Mouse (Mus musculus) forebrain, embryonic 15.5 days (tissue): ENCODE measurements around the gene Epx. TPM values are rescaled to one million over a fixed set of nuclear protein-coding genes. Genes with fewer than 3 reads are reported as not detected.
"Not testable (repeated sequence)": the region's sequence is repeated elsewhere in the genome, so short reads cannot be mapped to it uniquely, and the experiment has no call there.

ENCODE experiments used
- ATAC-seq: fragments of 200-750 bp; cut with Nextera tagmentation; replicated peaks from 2 replicates; pipeline ENCODE4 v1.8.0; 2017; ENCODE audit warnings: mild to moderate bottlenecking, moderate TSS enrichment, moderate library complexity
- H3K27ac ChIP-seq: fragments of 300-500 bp; sonication (generic); replicated peaks from 2 replicates; pipeline ENCODE4 v1.5.1; 2015; ENCODE audit warnings: mild to moderate bottlenecking, inconsistent platforms
- H3K27me3 ChIP-seq: fragments of 300-500 bp; sonication (generic); 2 replicates; pipeline ENCODE4 v1.6.1; 2015; ENCODE audit warnings: inconsistent platforms
- H3K36me3 ChIP-seq: fragments of 300-500 bp; sonication (generic); 2 replicates; pipeline ENCODE4 v1.6.1; 2015; ENCODE audit warnings: mild to moderate bottlenecking, inconsistent platforms
- H3K4me1 ChIP-seq: fragments of 300-500 bp; sonication (generic); 2 replicates; pipeline ENCODE4 v1.6.1; 2015; ENCODE audit warnings: inconsistent platforms
- H3K4me2 ChIP-seq: fragments of 300-500 bp; sonication (generic); replicated peaks from 2 replicates; pipeline ENCODE4 v1.6.1; 2015; ENCODE audit warnings: mild to moderate bottlenecking, inconsistent platforms
- H3K4me3 ChIP-seq: fragments of 300-500 bp; sonication (generic); 2 replicates; pipeline ENCODE4 v1.5.1; 2015; ENCODE audit warnings: mild to moderate bottlenecking, inconsistent platforms
- H3K9ac ChIP-seq: fragments of 300-500 bp; sonication (generic); replicated peaks from 2 replicates; pipeline ENCODE4 v1.6.1; 2015; ENCODE audit warnings: mild to moderate bottlenecking, inconsistent platforms
- H3K9me3 ChIP-seq: fragments of 300-500 bp; sonication (generic); 2 replicates; pipeline ENCODE4 v1.6.1; 2016; ENCODE audit warnings: inconsistent platforms
- WGBS: fragments of 180-500 bp; shearing (Covaris S2); methylation state at CpG from one replicate; pipeline ENCODE4 v1.1.7; 2015; ENCODE audit warnings: mixed read lengths; 5-methylcytosine and 5-hydroxymethylcytosine counted together
- polyA plus RNA-seq: library from polyadenylated mRNA; unstranded; fragments of >200 nt; fragmentation: Nextera tagmentation; extraction: Ambion mirVana; gene quantifications from 2 replicates; pipeline ENCODE4 v1.2.1, GENCODE M21; 2015

Epx gene
- polyA plus RNA-seq, 1 experiment from 2014 or later, result 0.09 TPM

DNA sequence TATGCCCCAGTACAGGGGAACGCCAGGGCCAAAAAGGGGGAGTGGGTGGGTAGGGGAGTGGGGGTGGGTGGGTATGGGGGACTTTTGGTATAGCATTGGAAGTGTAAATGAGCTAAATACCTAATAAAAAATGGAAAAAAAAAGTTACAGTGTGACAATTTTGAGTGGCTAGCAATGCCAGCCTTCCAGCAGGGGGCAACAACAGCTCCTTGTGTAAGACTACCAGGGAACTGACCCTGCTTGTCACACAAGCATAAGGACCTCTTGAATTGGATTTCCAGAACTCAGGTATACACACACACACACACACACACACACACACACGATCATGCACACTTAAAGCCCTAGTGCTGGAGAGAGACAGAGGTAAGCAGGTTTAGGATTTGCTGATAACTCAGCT, 8.4 kb downstream of the Epx start:
- not testable (repeated sequence) for H3K9ac ChIP-seq, H3K4me3 ChIP-seq, H3K27me3 ChIP-seq, H3K36me3 ChIP-seq, H3K4me2 ChIP-seq, H3K9me3 ChIP-seq, ATAC-seq, H3K27ac ChIP-seq, H3K4me1 ChIP-seq
- 93% methylated on average over 1 of the region's 2 CpGs for WGBS

- Histone ChIP-seq H3K4me2 (no peak overlapping the region), H3K9ac (no peak overlapping the region), H3K9me3 (no peaks in the 10 kb centered on the region), H3K27ac (no peak overlapping the region), H3K4me1 (no peaks in the 10 kb centered on the region), H3K4me3 (no peak overlapping the region), H3K36me3 (peaks cover 3% of the 10 kb centered on the region; the same call in 1 of the 2 replicates), H3K27me3 (no peaks in the 10 kb centered on the region)
- ATAC-seq, result no peak
- 96% methylated on average over 13 of the region's 13 CpGs for WGBS
These were observed 12.5 kb downstream of the Epx start for GRCm38 (mm10) chr11:87862805-87863204.

DNA sequence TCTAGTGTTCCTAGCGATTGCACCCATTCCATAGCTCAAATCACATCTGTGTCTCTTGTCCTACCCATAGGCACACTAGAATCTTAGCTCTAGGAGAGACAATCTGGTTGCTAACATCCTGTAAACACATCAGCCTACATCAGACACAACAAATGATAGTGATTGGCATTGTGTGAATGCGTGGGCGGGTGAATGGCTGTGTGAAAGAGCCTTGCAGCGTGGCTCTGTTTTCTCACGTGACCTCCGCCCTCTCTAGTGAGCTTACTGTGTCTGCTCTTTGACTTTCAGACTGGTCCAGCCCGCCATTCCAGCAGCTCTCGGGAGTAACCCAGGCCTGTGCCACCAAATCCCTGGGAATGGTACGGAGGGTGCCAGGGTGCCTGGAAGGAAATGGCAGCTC, 14.9 kb downstream of the Epx start:
- H3K9me3 ChIP-seq, result no peaks in the 10 kb centered on the region
- WGBS, result 80% methylated on average over 9 of the region's 9 CpGs
- ATAC-seq, result no peak
- no peaks in the 10 kb centered on the region for H3K27me3 ChIP-seq
- H3K4me1 ChIP-seq, result no peaks in the 10 kb centered on the region
- no peak overlapping the region for H3K4me3 ChIP-seq
- peaks cover 3% of the 10 kb centered on the region; the same call in 1 of the 2 replicates for H3K36me3 ChIP-seq
- no peak overlapping the region for H3K27ac ChIP-seq
- no peak overlapping the region for H3K9ac ChIP-seq
- no peak overlapping the region for H3K4me2 ChIP-seq

- H3K4me1 ChIP-seq, result no peaks in the 10 kb centered on the region
- H3K27ac ChIP-seq, result no peak overlapping the region
- no peak overlapping the region for H3K4me3 ChIP-seq
- no peaks in the 10 kb centered on the region for H3K9me3 ChIP-seq
- no peak for ATAC-seq
- no peaks in the 10 kb centered on the region for H3K27me3 ChIP-seq
- WGBS, result 89% methylated on average over 11 of the region's 11 CpGs
- H3K9ac ChIP-seq, result no peak overlapping the region
- no peak overlapping the region for H3K4me2 ChIP-seq
- peaks cover 3% of the 10 kb centered on the region; the same call in 1 of the 2 replicates for H3K36me3 ChIP-seq
These were observed 16.1 kb downstream of the Epx start for GRCm38 (mm10) chr11:87859273-87859672.

- no peak for ATAC-seq
- no peak overlapping the region for H3K4me3 ChIP-seq
- no peaks in the 10 kb centered on the region for H3K27me3 ChIP-seq
- H3K27ac ChIP-seq, result no peak overlapping the region
- H3K9me3 ChIP-seq, result no peaks in the 10 kb centered on the region
- no peak overlapping the region for H3K9ac ChIP-seq
- H3K4me2 ChIP-seq, result no peak overlapping the region
- peaks cover 11% of the 10 kb centered on the region for H3K4me1 ChIP-seq
- 89% methylated on average over 7 of the region's 7 CpGs for WGBS
- no peaks in the 10 kb centered on the region for H3K36me3 ChIP-seq
These were observed 20.8 kb downstream of the Epx start for GRCm38 (mm10) chr11:87854550-87854949.

GRCm38 (mm10) chr11:87853597-87853954, 21.8 kb downstream of the Epx start:
- Histone ChIP-seq H3K4me1 (peaks cover 11% of the 10 kb centered on the region), H3K27me3 (no peaks in the 10 kb centered on the region), H3K9me3 (no peaks in the 10 kb centered on the region), H3K4me3 (peak overlapping the region; percentile 59), H3K27ac (peak overlapping the region; percentile 83), H3K36me3 (no peaks in the 10 kb centered on the region), H3K4me2 (peak overlapping the region; percentile 84), H3K9ac (peak overlapping the region; percentile 61)
- 32% methylated on average over 8 of the region's 8 CpGs for WGBS
- ATAC-seq, result peak; percentile 47; the same call in 1 of the 2 replicates

DNA sequence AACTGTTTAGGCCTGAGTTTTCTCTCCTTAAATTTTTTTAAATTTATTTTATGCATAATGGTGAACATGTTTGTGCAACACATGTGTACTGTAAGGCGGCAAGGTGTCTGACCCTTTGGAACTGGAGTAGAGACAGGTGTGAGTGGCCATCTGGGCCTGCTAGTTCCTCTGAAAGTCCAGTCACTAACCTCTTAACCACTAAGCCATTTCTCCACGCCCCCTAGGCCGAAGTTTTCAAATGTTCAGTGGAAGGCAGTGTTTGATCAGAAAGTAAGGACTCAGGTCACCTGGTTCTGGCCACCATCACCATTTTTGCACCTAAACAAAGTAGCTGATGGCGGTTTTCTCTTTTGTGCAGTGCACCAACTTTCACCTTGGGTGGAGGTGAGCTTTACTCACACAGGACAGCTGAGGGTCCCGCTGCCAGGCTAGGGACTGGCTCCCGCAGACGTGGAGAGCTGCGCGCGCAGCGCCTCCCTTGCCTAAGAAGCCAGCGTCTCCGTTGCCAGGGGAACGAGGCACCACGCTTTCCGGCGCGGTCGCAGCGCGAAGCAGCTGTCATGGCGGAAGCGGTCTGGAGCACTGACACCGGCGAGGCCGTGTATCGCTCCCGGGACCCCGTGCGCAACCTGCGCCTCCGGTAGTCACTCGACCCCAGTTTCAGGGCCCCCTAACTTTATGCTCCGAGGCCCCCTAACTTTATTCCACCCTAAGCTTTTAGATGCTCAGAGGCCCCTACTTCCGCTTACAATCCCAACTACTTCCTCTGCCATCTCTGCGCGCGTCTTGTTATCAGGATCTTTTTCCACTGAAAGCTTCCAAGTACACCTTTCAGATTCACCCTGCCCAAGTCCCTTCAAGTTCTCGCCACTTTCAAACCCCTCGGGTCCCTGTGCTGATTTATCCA, 22.4 kb downstream of the Epx start, which contains the start of gene Mks1:
Gene Mks1 (plus strand): TSS at position 526 of the 907 bp plus-strand sequence.
- no peaks in the 10 kb centered on the region for H3K36me3 ChIP-seq
- WGBS, result 4% methylated on average over 40 of the region's 40 CpGs

GRCm38 (mm10) chr11:87847884-87848283, 27.5 kb downstream of the Epx start:
- H3K4me1 ChIP-seq, result peaks cover 3% of the 10 kb centered on the region
- no peak overlapping the region for H3K9ac ChIP-seq
- H3K27ac ChIP-seq, result no peak overlapping the region
- no peak overlapping the region for H3K4me2 ChIP-seq
- H3K36me3 ChIP-seq, result no peaks in the 10 kb centered on the region
- H3K9me3 ChIP-seq, result no peaks in the 10 kb centered on the region
- 69% methylated on average over 6 of the region's 6 CpGs for WGBS
- no peaks in the 10 kb centered on the region for H3K27me3 ChIP-seq
- no peak for ATAC-seq
- H3K4me3 ChIP-seq, result no peak overlapping the region

More for the DNA sequence above, 22.4 kb downstream of the Epx start, which contains the start of gene Mks1:
- Histone ChIP-seq H3K27ac (peak within 1 kb of the TSS; percentile 83), H3K9me3 (no peaks in the 10 kb centered on the region), H3K4me2 (peak within 1 kb of the TSS; percentile 84), H3K4me1 (peaks cover 11% of the 10 kb centered on the region), H3K9ac (peak within 1 kb of the TSS; percentile 61), H3K4me3 (peak within 1 kb of the TSS; percentile 59), H3K27me3 (no peaks in the 10 kb centered on the region)
- ATAC-seq, result peak; percentile 98

- Histone ChIP-seq H3K27me3 (no peaks in the 10 kb centered on the region), H3K9ac (no peak overlapping the region), H3K4me2 (no peak overlapping the region), H3K36me3 (no peaks in the 10 kb centered on the region), H3K4me1 (no peaks in the 10 kb centered on the region), H3K27ac (no peak overlapping the region), H3K9me3 (no peaks in the 10 kb centered on the region), H3K4me3 (no peak overlapping the region)
- WGBS, result 84% methylated on average over 12 of the region's 12 CpGs
- ATAC-seq, result no peak
These were observed 28.3 kb downstream of the Epx start for GRCm38 (mm10) chr11:87846968-87847600.

GRCm38 (mm10) chr11:87841436-87841835, 33.9 kb downstream of the Epx start:
- Histone ChIP-seq H3K36me3 (no peaks in the 10 kb centered on the region), H3K27ac (no peak overlapping the region), H3K4me1 (no peaks in the 10 kb centered on the region), H3K4me2 (no peak overlapping the region), H3K27me3 (no peaks in the 10 kb centered on the region), H3K9ac (no peak overlapping the region), H3K9me3 (no peaks in the 10 kb centered on the region), H3K4me3 (no peak overlapping the region)
- no peak for ATAC-seq
- 80% methylated on average over 3 of the region's 3 CpGs for WGBS

- H3K36me3 ChIP-seq, result no peaks in the 10 kb centered on the region
- no peak overlapping the region for H3K27ac ChIP-seq
- H3K4me3 ChIP-seq, result no peak overlapping the region
- H3K4me1 ChIP-seq, result no peaks in the 10 kb centered on the region
- H3K4me2 ChIP-seq, result no peak overlapping the region
- WGBS, result 86% methylated on average over 8 of the region's 8 CpGs
- no peak for ATAC-seq
- H3K9ac ChIP-seq, result no peak overlapping the region
- H3K9me3 ChIP-seq, result no peaks in the 10 kb centered on the region
- H3K27me3 ChIP-seq, result no peaks in the 10 kb centered on the region
These were observed 34.7 kb downstream of the Epx start for GRCm38 (mm10) chr11:87840676-87841075.

DNA sequence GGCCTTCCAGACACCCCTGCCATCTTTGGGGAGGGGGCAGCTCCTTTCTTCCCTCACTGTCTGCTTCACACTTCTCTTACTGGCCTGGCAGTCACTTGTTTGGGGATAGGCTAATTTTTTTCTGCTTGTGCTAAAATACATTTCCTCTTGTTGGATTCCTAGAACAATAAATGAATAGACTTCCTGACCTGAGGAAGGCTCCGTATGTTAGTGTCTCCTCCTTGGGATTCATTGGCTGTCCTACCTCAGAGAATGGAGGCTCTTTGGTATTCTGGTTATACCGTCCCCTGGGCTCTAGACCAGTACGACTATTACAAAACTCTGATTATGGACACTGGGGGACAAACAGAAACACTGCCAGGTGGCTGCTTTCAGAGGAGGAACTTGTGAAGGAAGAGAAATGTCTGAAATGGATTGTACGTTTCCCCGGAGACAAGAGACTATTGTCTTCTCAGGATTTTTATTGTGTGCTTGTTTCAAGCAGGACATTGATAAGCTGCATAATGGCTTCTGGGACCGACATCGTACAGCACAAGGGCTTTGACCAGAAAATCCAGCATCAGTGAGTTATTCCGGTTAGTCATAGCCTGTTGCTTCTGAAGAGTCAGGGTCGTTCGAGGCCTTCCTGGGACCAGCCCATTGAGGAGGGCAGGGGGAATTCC, 47.0 kb downstream of the Epx start, which contains the start of gene Lpo:
Gene Lpo (minus strand): TSS at position 51 of the 662 bp plus-strand sequence.
- Histone ChIP-seq H3K27ac (no peak within 1 kb of the TSS), H3K27me3 (no peaks in the 10 kb centered on the region), H3K4me1 (peaks cover 5% of the 10 kb centered on the region), H3K4me2 (no peak within 1 kb of the TSS), H3K9me3 (no peaks in the 10 kb centered on the region), H3K9ac (no peak within 1 kb of the TSS), H3K36me3 (no peaks in the 10 kb centered on the region), H3K4me3 (no peak within 1 kb of the TSS)
- no peak for ATAC-seq
- WGBS, result 17% methylated on average over 10 of the region's 10 CpGs
